Mouse (Mus musculus): ENCODE data around the gene Pank4. TPM values are rescaled to one million over a fixed set of nuclear protein-coding genes. Genes with fewer than 3 reads are reported as not detected.

The Pank4 gene
- polyA plus RNA-seq, 1 experiment from 2014 or later, result 31.5 TPM

GRCm38 (mm10) chr4:154948940-154949588 lies 14.9 kb upstream of the Pank4 start:
- Histone ChIP-seq H3K27me3 (ENCODE audit: control insufficient read depth, insufficient read depth, low read length) (peaks cover 10% of the 10 kb centered on the region), H3K36me3 (ENCODE audit: control insufficient read depth, insufficient read depth, low read length) (no peaks in the 10 kb centered on the region), H3K9me3 (ENCODE audit: control insufficient read depth, low read length) (no peaks in the 10 kb centered on the region), H3K27ac (ENCODE audit: low read depth, low read length) (peak overlapping the region; percentile 81), H3K4me2 (replicated peaks; ENCODE audit: low read depth, low read length) (peak overlapping the region; percentile 23), H3K4me1 (replicated peaks; ENCODE audit: control insufficient read depth, insufficient read depth, low read length) (peaks cover 18% of the 10 kb centered on the region), H3K9ac (ENCODE audit: low read depth, low read length) (0 out of 2 replicates have a peak overlapping the region, but pooled peaks have one; percentile 19), H3K4me3 (ENCODE audit: low read depth, low read length) (no peak overlapping the region)
- DNase-seq (ENCODE audit: low spot score), result no peak
- ATAC-seq (ENCODE audit: low FRiP score), result no peak
- 52% methylated on average over 6 of the region's 6 CpGs for WGBS

GRCm38 (mm10) chr4:154949589-154949982 lies 14.3 kb upstream of the Pank4 start:
- ATAC-seq (ENCODE audit: low FRiP score) (peak; percentile 4; the same call in 1 of the 2 replicates), DNase-seq (ENCODE audit: low spot score) (peak; percentile 74)
- H3K4me3 ChIP-seq (ENCODE audit: low read depth, low read length), result no peak overlapping the region
- WGBS, result 3% methylated on average over 16 of the region's 16 CpGs
- H3K4me1 ChIP-seq (replicated peaks; ENCODE audit: control insufficient read depth, insufficient read depth, low read length), result peaks cover 18% of the 10 kb centered on the region
- H3K27ac ChIP-seq (ENCODE audit: low read depth, low read length), result peak overlapping the region; percentile 81
- peaks cover 10% of the 10 kb centered on the region for H3K27me3 ChIP-seq (ENCODE audit: control insufficient read depth, insufficient read depth, low read length)
- H3K36me3 ChIP-seq (ENCODE audit: control insufficient read depth, insufficient read depth, low read length), result no peaks in the 10 kb centered on the region
- H3K9ac ChIP-seq (ENCODE audit: low read depth, low read length), result 0 out of 2 replicates have a peak overlapping the region, but pooled peaks have one; percentile 15
- H3K4me2 ChIP-seq (replicated peaks; ENCODE audit: low read depth, low read length), result no peak overlapping the region; the same call in 1 of the 2 replicates
- no peaks in the 10 kb centered on the region for H3K9me3 ChIP-seq (ENCODE audit: control insufficient read depth, low read length)

GRCm38 (mm10) chr4:154952461-154953241 lies 11.3 kb upstream of the Pank4 start:
- Histone ChIP-seq H3K4me2 (replicated peaks; ENCODE audit: low read depth, low read length) (peak overlapping the region; percentile 26; the same call in 1 of the 2 replicates), H3K27me3 (ENCODE audit: control insufficient read depth, insufficient read depth, low read length) (peaks cover 13% of the 10 kb centered on the region), H3K9me3 (ENCODE audit: control insufficient read depth, low read length) (no peaks in the 10 kb centered on the region), H3K27ac (ENCODE audit: low read depth, low read length) (peak overlapping the region; percentile 19), H3K9ac (ENCODE audit: low read depth, low read length) (no peak overlapping the region), H3K4me1 (replicated peaks; ENCODE audit: control insufficient read depth, insufficient read depth, low read length) (peaks cover 26% of the 10 kb centered on the region), H3K36me3 (ENCODE audit: control insufficient read depth, insufficient read depth, low read length) (no peaks in the 10 kb centered on the region), H3K4me3 (ENCODE audit: low read depth, low read length) (no peak overlapping the region)
- DNase-seq (ENCODE audit: low spot score) (peak; percentile 81), ATAC-seq (ENCODE audit: low FRiP score) (peak; percentile 80)
- WGBS, result 2% methylated on average over 26 of the region's 26 CpGs

- H3K36me3 ChIP-seq (ENCODE audit: control insufficient read depth, insufficient read depth, low read length), result no peaks in the 10 kb centered on the region
- no peak overlapping the region for H3K4me3 ChIP-seq (ENCODE audit: low read depth, low read length)
- H3K4me2 ChIP-seq (replicated peaks; ENCODE audit: low read depth, low read length), result no peak overlapping the region; the same call in 1 of the 2 replicates
- no peak overlapping the region for H3K27ac ChIP-seq (ENCODE audit: low read depth, low read length)
- H3K9me3 ChIP-seq (ENCODE audit: control insufficient read depth, low read length), result no peaks in the 10 kb centered on the region
- no peak for ATAC-seq (ENCODE audit: low FRiP score)
- H3K4me1 ChIP-seq (replicated peaks; ENCODE audit: control insufficient read depth, insufficient read depth, low read length), result peaks cover 43% of the 10 kb centered on the region
- no peak overlapping the region for H3K9ac ChIP-seq (ENCODE audit: low read depth, low read length)
- DNase-seq (ENCODE audit: low spot score), result no peak
- WGBS, result 16% methylated on average over 9 of the region's 9 CpGs
- peaks cover 17% of the 10 kb centered on the region for H3K27me3 ChIP-seq (ENCODE audit: control insufficient read depth, insufficient read depth, low read length)
Observed at GRCm38 (mm10) chr4:154956604-154957003, 7.3 kb upstream of the Pank4 start.

GRCm38 (mm10) chr4:154957289-154957993 lies 6.5 kb upstream of the Pank4 start:
- peaks cover 17% of the 10 kb centered on the region for H3K27me3 ChIP-seq (ENCODE audit: control insufficient read depth, insufficient read depth, low read length)
- no peak for DNase-seq (ENCODE audit: low spot score)

GRCm38 (mm10) chr4:154958171-154958570 lies 5.8 kb upstream of the Pank4 start:
- DNase-seq (ENCODE audit: low spot score) (peak; percentile 90), ATAC-seq (ENCODE audit: low FRiP score) (peak; percentile 53)
- Histone ChIP-seq H3K27ac (ENCODE audit: low read depth, low read length) (peak overlapping the region; percentile 70), H3K4me2 (replicated peaks; ENCODE audit: low read depth, low read length) (peak overlapping the region; percentile 44), H3K36me3 (ENCODE audit: control insufficient read depth, insufficient read depth, low read length) (no peaks in the 10 kb centered on the region), H3K4me3 (ENCODE audit: low read depth, low read length) (peak overlapping the region; percentile 4; the same call in 1 of the 2 replicates), H3K4me1 (replicated peaks; ENCODE audit: control insufficient read depth, insufficient read depth, low read length) (peaks cover 37% of the 10 kb centered on the region), H3K9me3 (ENCODE audit: control insufficient read depth, low read length) (no peaks in the 10 kb centered on the region), H3K9ac (ENCODE audit: low read depth, low read length) (peak overlapping the region; percentile 37; the same call in 1 of the 2 replicates), H3K27me3 (ENCODE audit: control insufficient read depth, insufficient read depth, low read length) (peaks cover 17% of the 10 kb centered on the region)
- 0% methylated on average over 15 of the region's 15 CpGs for WGBS

More at GRCm38 (mm10) chr4:154957289-154957993, 6.5 kb upstream of the Pank4 start:
- H3K27ac ChIP-seq (ENCODE audit: low read depth, low read length), result peak overlapping the region; percentile 70
- no peak for ATAC-seq (ENCODE audit: low FRiP score)
- H3K4me1 ChIP-seq (replicated peaks; ENCODE audit: control insufficient read depth, insufficient read depth, low read length), result peaks cover 43% of the 10 kb centered on the region
- no peaks in the 10 kb centered on the region for H3K36me3 ChIP-seq (ENCODE audit: control insufficient read depth, insufficient read depth, low read length)
- 33% methylated on average over 13 of the region's 13 CpGs for WGBS
- peak overlapping the region; percentile 44 for H3K4me2 ChIP-seq (replicated peaks; ENCODE audit: low read depth, low read length)
- H3K4me3 ChIP-seq (ENCODE audit: low read depth, low read length), result 0 out of 2 replicates have a peak overlapping the region, but pooled peaks have one; percentile 4
- peak overlapping the region; percentile 37; the same call in 1 of the 2 replicates for H3K9ac ChIP-seq (ENCODE audit: low read depth, low read length)
- H3K9me3 ChIP-seq (ENCODE audit: control insufficient read depth, low read length), result no peaks in the 10 kb centered on the region

GRCm38 (mm10) chr4:154958621-154959020 lies 5.3 kb upstream of the Pank4 start:
- Histone ChIP-seq H3K4me1 (replicated peaks; ENCODE audit: control insufficient read depth, insufficient read depth, low read length) (peaks cover 37% of the 10 kb centered on the region), H3K9me3 (ENCODE audit: control insufficient read depth, low read length) (no peaks in the 10 kb centered on the region), H3K4me3 (ENCODE audit: low read depth, low read length) (peak overlapping the region; percentile 4; the same call in 1 of the 2 replicates), H3K27ac (ENCODE audit: low read depth, low read length) (peak overlapping the region; percentile 70), H3K4me2 (replicated peaks; ENCODE audit: low read depth, low read length) (peak overlapping the region; percentile 44), H3K27me3 (ENCODE audit: control insufficient read depth, insufficient read depth, low read length) (peaks cover 17% of the 10 kb centered on the region), H3K36me3 (ENCODE audit: control insufficient read depth, insufficient read depth, low read length) (no peaks in the 10 kb centered on the region), H3K9ac (ENCODE audit: low read depth, low read length) (no peak overlapping the region)
- DNase-seq (ENCODE audit: low spot score), result peak; percentile 59
- ATAC-seq (ENCODE audit: low FRiP score), result 0 out of 2 replicates have a peak, but pooled peaks have one; percentile 10
- WGBS, result 10% methylated on average over 7 of the region's 8 CpGs

- ATAC-seq (ENCODE audit: low FRiP score), result no peak
- H3K27me3 ChIP-seq (ENCODE audit: control insufficient read depth, insufficient read depth, low read length), result peaks cover 15% of the 10 kb centered on the region
Observed at GRCm38 (mm10) chr4:154960021-154960689, 3.8 kb upstream of the Pank4 start.

More at GRCm38 (mm10) chr4:154960021-154960689, 3.8 kb upstream of the Pank4 start:
- 14% methylated on average over 19 of the region's 20 CpGs for WGBS
- peak overlapping the region; percentile 17 for H3K9ac ChIP-seq (ENCODE audit: low read depth, low read length)
- peak overlapping the region; percentile 79 for H3K4me2 ChIP-seq (replicated peaks; ENCODE audit: low read depth, low read length)
- no peaks in the 10 kb centered on the region for H3K9me3 ChIP-seq (ENCODE audit: control insufficient read depth, low read length)
- H3K4me3 ChIP-seq (ENCODE audit: low read depth, low read length), result peak overlapping the region; percentile 84
- H3K4me1 ChIP-seq (replicated peaks; ENCODE audit: control insufficient read depth, insufficient read depth, low read length), result peaks cover 35% of the 10 kb centered on the region
- H3K27ac ChIP-seq (ENCODE audit: low read depth, low read length), result peak overlapping the region; percentile 55
- no peaks in the 10 kb centered on the region for H3K36me3 ChIP-seq (ENCODE audit: control insufficient read depth, insufficient read depth, low read length)
- no peak for DNase-seq (ENCODE audit: low spot score)
